Mouse (Mus musculus) liver, embryonic 15.5 days (tissue): ENCODE results near the gene 1700113H08Rik. TPM values are rescaled to one million over a fixed set of nuclear protein-coding genes. Genes with fewer than 3 reads are reported as not detected.

Experiments
- polyA plus RNA-seq: library from polyadenylated mRNA; unstranded; fragments of >200 nt; fragmentation: Nextera tagmentation; extraction: Ambion mirVana; gene quantifications from 2 replicates; pipeline ENCODE4 v1.2.1, GENCODE M21; 2015

1700113H08Rik gene
- polyA plus RNA-seq, 1 experiment from 2014 or later: not detected

Other genes starting within 250 kb of the 1700113H08Rik start
- 19.5 and 21.8 TPM in 2 replicates for gene Stab2, start 50.0 kb upstream of the 1700113H08Rik start, polyA plus RNA-seq